In genomic region chr6:17105714-17106113, GRCm38 (mm10) we compare ENCODE assay signal across 10 mouse cellular contexts. TPM values are rescaled to one million over a fixed set of nuclear protein-coding genes. Genes with fewer than 3 reads are reported as not detected.
DNase-seq lines count a peak whose midpoint lies in the region; ATAC-seq and TF ChIP-seq lines count a peak whose summit lies in the region.
"Had no signal": no experiment of that assay in that cellular context is flagged by ENCODE, and none has a peak within 500 bp of the region (broad histone marks: within the 10 kb centered on the region; RNA-seq: fewer than 3 reads in every experiment).

No protein-coding gene starts in this region.

- H3K27me3 ChIP-seq in embryonic facial prominence, embryonic 11.5 days (ENCODE audit: control insufficient read depth, insufficient read depth, low read length) = no peaks in the 10 kb centered on the region
- H3K27me3 ChIP-seq in stomach, postnatal 0 days (ENCODE audit: control insufficient read depth, insufficient read depth, low read length) = no peaks in the 10 kb centered on the region
- H3K27me3 ChIP-seq: limb, embryonic 13.5 days; stomach, embryonic 15.5 days had no signal

- no peak for ATAC-seq in embryonic facial prominence, embryonic 11.5 days (replicated peaks; ENCODE audit: insufficient number of reproducible peaks, low FRiP score, low TSS enrichment, low read depth)
- ATAC-seq in stomach, postnatal 0 days (ENCODE audit: low FRiP score, low TSS enrichment) = no peak

- no peak overlapping the region for H3K4me2 ChIP-seq in embryonic facial prominence, embryonic 11.5 days (ENCODE audit: low read depth, low read length)
- H3K4me2 ChIP-seq in stomach, postnatal 0 days (replicated peaks; ENCODE audit: low read depth) = no peak overlapping the region
- H3K4me2 ChIP-seq: limb, embryonic 13.5 days; stomach, embryonic 15.5 days had no signal

- no peak for TF ChIP-seq EP300 in stomach, postnatal 0 days (optimal IDR thresholded peaks at IDR 0.05)

- TF ChIP-seq CTCF in stomach, postnatal 0 days (IDR thresholded peaks at IDR 0.05; ENCODE audit: low read depth) = peak; percentile 91

- H3K9ac ChIP-seq in embryonic facial prominence, embryonic 11.5 days (replicated peaks; ENCODE audit: low read length) = no peak overlapping the region
- no peak overlapping the region for H3K9ac ChIP-seq in stomach, postnatal 0 days (ENCODE audit: low read length)
- H3K9ac ChIP-seq: limb, embryonic 13.5 days; stomach, embryonic 15.5 days had no signal

- no peak overlapping the region for H3K4me3 ChIP-seq in embryonic facial prominence, embryonic 11.5 days (ENCODE audit: low read depth, low read length)
- H3K4me3 ChIP-seq in stomach, postnatal 0 days (ENCODE audit: low read depth, low read length) = no peak overlapping the region
- H3K4me3 ChIP-seq: limb, embryonic 13.5 days; stomach, embryonic 15.5 days had no signal

- no peaks in the 10 kb centered on the region for H3K4me1 ChIP-seq in embryonic facial prominence, embryonic 11.5 days (ENCODE audit: control insufficient read depth, insufficient read depth, low read length)
- no peaks in the 10 kb centered on the region for H3K4me1 ChIP-seq in stomach, postnatal 0 days (replicated peaks; ENCODE audit: control insufficient read depth, insufficient read depth)
- H3K4me1 ChIP-seq: limb, embryonic 13.5 days; stomach, embryonic 15.5 days had no signal

- no peaks in the 10 kb centered on the region for H3K36me3 ChIP-seq in embryonic facial prominence, embryonic 11.5 days (replicated peaks; ENCODE audit: control insufficient read depth, insufficient read depth, low read depth, low read length)
- H3K36me3 ChIP-seq in stomach, postnatal 0 days (ENCODE audit: control insufficient read depth, insufficient read depth, low read length) = peaks cover 4% of the 10 kb centered on the region

- DNase-seq in gastrocnemius, adult 18-20 months (ENCODE audit: low spot score) = peak; percentile 62
- DNase-seq in gastrocnemius, postnatal 25 days = no peak
- peak; percentile 64 for DNase-seq in 416B (ENCODE audit: low read depth)
- DNase-seq in adrenal gland, postnatal 25 days = peak; percentile 20
- peak; percentile 73 for DNase-seq in embryonic facial prominence, embryonic 11.5 days (ENCODE audit: low spot score)
- peak; percentile 53 to 58 for DNase-seq in kidney, postnatal 4 days
- peak; percentile 71 for DNase-seq in lung, postnatal 10 days
- peak; percentile 36 for DNase-seq in stomach, postnatal 0 days (ENCODE audit: low spot score)

- H3K9me3 ChIP-seq in embryonic facial prominence, embryonic 11.5 days (replicated peaks; ENCODE audit: control insufficient read depth, low read length) = no peaks in the 10 kb centered on the region
- H3K9me3 ChIP-seq in stomach, postnatal 0 days (ENCODE audit: control insufficient read depth, low read length) = no peaks in the 10 kb centered on the region
- H3K9me3 ChIP-seq: limb, embryonic 13.5 days; stomach, embryonic 15.5 days had no signal

- H3K27ac ChIP-seq in embryonic facial prominence, embryonic 11.5 days (replicated peaks; ENCODE audit: low read depth, low read length) = no peak overlapping the region
- H3K27ac ChIP-seq in stomach, postnatal 0 days (replicated peaks) = no peak overlapping the region
- H3K27ac ChIP-seq: limb, embryonic 13.5 days; stomach, embryonic 15.5 days had no signal

RNA-seq across cellular contexts. Expression of gene Tes, which starts 40.8 kb away (rescaled TPM):
- total RNA-seq in gastrocnemius, adult 18-20 months (2021) = 1 to 10 TPM; 1.1 to 2.1 TPM
- 1 to 10 TPM; 1.3 to 2.3 TPM for total RNA-seq in gastrocnemius, postnatal 25 days (2021)
- 8.7 and 11.1 TPM in 2 replicates for total RNA-seq in adrenal gland, postnatal 25 days (2021)
- polyA plus RNA-seq in embryonic facial prominence, embryonic 11.5 days (2014; fragmentation: Nextera tagmentation; extraction: Ambion mirVana) = 125 and 130 TPM in 2 replicates
- polyA plus RNA-seq in stomach, postnatal 0 days (2015; fragmentation: Nextera tagmentation; extraction: Ambion mirVana) = 111 and 114 TPM in 2 replicates
